Mouse (Mus musculus): Measurements from ENCODE around the gene Skida1. TPM values are rescaled to one million over a fixed set of nuclear protein-coding genes. Genes with fewer than 3 reads are reported as not detected.
A peak's percentile ranks its signal among the peaks of the same experiment; 100 is the strongest.

Gene Skida1
- polyA plus RNA-seq, 1 experiment from 2014 or later: 16.6 TPM

- peak; percentile 62 for DNase-seq (ENCODE audit: low spot score)
- H3K27ac ChIP-seq (replicated peaks): peak overlapping the region; percentile 100
- no peaks in the 10 kb centered on the region for H3K9me3 ChIP-seq
- peaks cover 89% of the 10 kb centered on the region for H3K4me1 ChIP-seq
- WGBS: 1% methylated on average over 26 of the region's 26 CpGs
- H3K4me3 ChIP-seq: peak overlapping the region; percentile 84
- no peaks in the 10 kb centered on the region for H3K27me3 ChIP-seq (replicated peaks; ENCODE audit: low read depth, poor library complexity, severe bottlenecking)
- H3K36me3 ChIP-seq (replicated peaks): no peaks in the 10 kb centered on the region
Observed at GRCm38 (mm10) chr2:18031271-18031821, 17.5 kb downstream of the Skida1 start.

- H3K4me3 ChIP-seq: peak overlapping the region; percentile 84
Observed at GRCm38 (mm10) chr2:18030581-18030980, 18.3 kb downstream of the Skida1 start.

GRCm38 (mm10) chr2:18029656-18030055 lies 19.2 kb downstream of the Skida1 start:
- H3K27ac ChIP-seq (replicated peaks): peak overlapping the region; percentile 100
- 50% methylated on average over 7 of the region's 7 CpGs for WGBS
- no peaks in the 10 kb centered on the region for H3K27me3 ChIP-seq (replicated peaks; ENCODE audit: low read depth, poor library complexity, severe bottlenecking)
- peaks cover 87% of the 10 kb centered on the region for H3K4me1 ChIP-seq
- no peaks in the 10 kb centered on the region for H3K36me3 ChIP-seq (replicated peaks)
- no peaks in the 10 kb centered on the region for H3K9me3 ChIP-seq
- H3K4me3 ChIP-seq: peak overlapping the region; percentile 84
- DNase-seq (ENCODE audit: low spot score): no peak

More at GRCm38 (mm10) chr2:18030581-18030980, 18.3 kb downstream of the Skida1 start:
- 7% methylated on average over 8 of the region's 8 CpGs for WGBS
- H3K36me3 ChIP-seq (replicated peaks): no peaks in the 10 kb centered on the region
- H3K4me1 ChIP-seq: peaks cover 92% of the 10 kb centered on the region
- peak; percentile 49 for DNase-seq (ENCODE audit: low spot score)
- H3K27me3 ChIP-seq (replicated peaks; ENCODE audit: low read depth, poor library complexity, severe bottlenecking): no peaks in the 10 kb centered on the region
- peak overlapping the region; percentile 100 for H3K27ac ChIP-seq (replicated peaks)
- no peaks in the 10 kb centered on the region for H3K9me3 ChIP-seq

- DNase-seq (ENCODE audit: low spot score): peak; percentile 86
- Histone ChIP-seq H3K9me3 (no peaks in the 10 kb centered on the region), H3K27ac (replicated peaks) (peak overlapping the region; percentile 100), H3K4me3 (peak overlapping the region; percentile 84), H3K36me3 (replicated peaks) (no peaks in the 10 kb centered on the region), H3K27me3 (replicated peaks; ENCODE audit: low read depth, poor library complexity, severe bottlenecking) (no peaks in the 10 kb centered on the region), H3K4me1 (peaks cover 74% of the 10 kb centered on the region)
- under 1% methylated on average over 61 of the region's 61 CpGs for WGBS
Observed at GRCm38 (mm10) chr2:18028140-18029021, 20.5 kb downstream of the Skida1 start.

- H3K36me3 ChIP-seq (replicated peaks): no peaks in the 10 kb centered on the region
- H3K27me3 ChIP-seq (replicated peaks; ENCODE audit: low read depth, poor library complexity, severe bottlenecking): no peaks in the 10 kb centered on the region
- H3K27ac ChIP-seq (replicated peaks): peak overlapping the region; percentile 100
- under 1% methylated on average over 44 of the region's 44 CpGs for WGBS
- H3K9me3 ChIP-seq: no peaks in the 10 kb centered on the region
- H3K4me3 ChIP-seq: peak overlapping the region; percentile 84
- DNase-seq (ENCODE audit: low spot score): peak; percentile 97
- peaks cover 66% of the 10 kb centered on the region for H3K4me1 ChIP-seq
Observed at GRCm38 (mm10) chr2:18027448-18028139, 21.3 kb downstream of the Skida1 start.

- Histone ChIP-seq H3K27ac (replicated peaks) (peak overlapping the region; percentile 100), H3K4me3 (peak overlapping the region; percentile 84), H3K27me3 (replicated peaks; ENCODE audit: low read depth, poor library complexity, severe bottlenecking) (no peaks in the 10 kb centered on the region), H3K4me1 (peaks cover 53% of the 10 kb centered on the region), H3K9me3 (no peaks in the 10 kb centered on the region), H3K36me3 (replicated peaks) (no peaks in the 10 kb centered on the region)
- DNase-seq (ENCODE audit: low spot score): peak; percentile 77
- whole genome bisulfite sequencing: under 1% methylated on average over 44 of the region's 44 CpGs
Observed at GRCm38 (mm10) chr2:18026116-18026947, 22.5 kb downstream of the Skida1 start.

GRCm38 (mm10) chr2:18025781-18026115 lies 23.1 kb downstream of the Skida1 start:
- no peaks in the 10 kb centered on the region for H3K27me3 ChIP-seq (replicated peaks; ENCODE audit: low read depth, poor library complexity, severe bottlenecking)
- DNase-seq (ENCODE audit: low spot score): no peak
- H3K9me3 ChIP-seq: no peaks in the 10 kb centered on the region
- WGBS: 1% methylated on average over 14 of the region's 14 CpGs
- peak overlapping the region; percentile 84 for H3K4me3 ChIP-seq
- peaks cover 47% of the 10 kb centered on the region for H3K4me1 ChIP-seq
- no peaks in the 10 kb centered on the region for H3K36me3 ChIP-seq (replicated peaks)
- H3K27ac ChIP-seq (replicated peaks): peak overlapping the region; percentile 100

- no peak for DNase-seq (ENCODE audit: low spot score)
- 39% methylated on average over 5 of the region's 5 CpGs for WGBS
- Histone ChIP-seq H3K9me3 (no peaks in the 10 kb centered on the region), H3K36me3 (replicated peaks) (no peaks in the 10 kb centered on the region), H3K4me1 (peaks cover 41% of the 10 kb centered on the region), H3K27me3 (replicated peaks; ENCODE audit: low read depth, poor library complexity, severe bottlenecking) (no peaks in the 10 kb centered on the region), H3K27ac (replicated peaks) (peak overlapping the region; percentile 100), H3K4me3 (peak overlapping the region; percentile 84)
Observed at GRCm38 (mm10) chr2:18025116-18025515, 23.7 kb downstream of the Skida1 start.

- Histone ChIP-seq H3K4me3 (no peak overlapping the region), H3K4me1 (peaks cover 24% of the 10 kb centered on the region), H3K27ac (replicated peaks) (no peak overlapping the region), H3K9me3 (no peaks in the 10 kb centered on the region), H3K27me3 (replicated peaks; ENCODE audit: low read depth, poor library complexity, severe bottlenecking) (no peaks in the 10 kb centered on the region), H3K36me3 (replicated peaks) (no peaks in the 10 kb centered on the region)
- DNase-seq (ENCODE audit: low spot score): no peak
- WGBS: 69% methylated on average over 1 of the region's 1 CpGs
Observed at GRCm38 (mm10) chr2:18022886-18023285, 26.0 kb downstream of the Skida1 start.

- no peaks in the 10 kb centered on the region for H3K27me3 ChIP-seq (replicated peaks; ENCODE audit: low read depth, poor library complexity, severe bottlenecking)
- no peaks in the 10 kb centered on the region for H3K36me3 ChIP-seq (replicated peaks)
- no peak for DNase-seq (ENCODE audit: low spot score)
- H3K4me1 ChIP-seq: no peaks in the 10 kb centered on the region
- no peak overlapping the region for H3K27ac ChIP-seq (replicated peaks)
- H3K4me3 ChIP-seq: no peak overlapping the region
- WGBS: 85% methylated on average over 1 of the region's 1 CpGs
- no peaks in the 10 kb centered on the region for H3K9me3 ChIP-seq
Observed at GRCm38 (mm10) chr2:18019122-18019521, 29.7 kb downstream of the Skida1 start.

GRCm38 (mm10) chr2:18017321-18017720 lies 31.5 kb downstream of the Skida1 start:
- H3K27me3 ChIP-seq (replicated peaks; ENCODE audit: low read depth, poor library complexity, severe bottlenecking): no peaks in the 10 kb centered on the region
- H3K4me1 ChIP-seq: no peaks in the 10 kb centered on the region
- H3K9me3 ChIP-seq: no peaks in the 10 kb centered on the region
- WGBS: 94% methylated on average over 6 of the region's 6 CpGs
- DNase-seq (ENCODE audit: low spot score): no peak
- H3K4me3 ChIP-seq: no peak overlapping the region
- H3K36me3 ChIP-seq (replicated peaks): no peaks in the 10 kb centered on the region
- H3K27ac ChIP-seq (replicated peaks): no peak overlapping the region

- Histone ChIP-seq H3K4me3 (no peak overlapping the region), H3K4me1 (no peaks in the 10 kb centered on the region), H3K27ac (replicated peaks) (no peak overlapping the region), H3K36me3 (replicated peaks) (no peaks in the 10 kb centered on the region), H3K9me3 (no peaks in the 10 kb centered on the region), H3K27me3 (replicated peaks; ENCODE audit: low read depth, poor library complexity, severe bottlenecking) (no peaks in the 10 kb centered on the region)
- WGBS: 88% methylated on average over 1 of the region's 1 CpGs
- DNase-seq (ENCODE audit: low spot score): no peak
Observed at GRCm38 (mm10) chr2:18016639-18017038, 32.2 kb downstream of the Skida1 start.
